Mouse (Mus musculus) liver, embryonic 14.5 days (tissue): Measurements from ENCODE around the gene Csad. TPM values are rescaled to one million over a fixed set of nuclear protein-coding genes. Genes with fewer than 3 reads are reported as not detected.

Source experiments
- ATAC-seq: fragments of 200-750 bp; cut with Nextera tagmentation; 2 replicates; pipeline ENCODE4 v1.8.0; 2017; ENCODE audit warnings: moderate number of reproducible peaks, mild to moderate bottlenecking, moderate library complexity; ENCODE audit not compliant: insufficient read depth
- DNase-seq, 3 experiments: peaks; one replicate each; pipeline ENCODE4 v3.0.0-alpha.2; 2012 to 2013; ENCODE audit warnings: low read depth in 3 of 3, low spot score in 3 of 3
- H3K27ac ChIP-seq: fragments of 300-500 bp; sonication (generic); 2 replicates; pipeline ENCODE4 v1.5.1; 2014; ENCODE audit warnings: moderate library complexity, mild to moderate bottlenecking, control low read depth, inconsistent platforms
- H3K27me3 ChIP-seq: fragments of 300-500 bp; sonication (generic); 2 replicates; pipeline ENCODE4 v1.6.1; 2014; ENCODE audit warnings: mild to moderate bottlenecking, low read length, moderate library complexity; ENCODE audit not compliant: control insufficient read depth, insufficient read depth
- H3K36me3 ChIP-seq: fragments of 300-500 bp; sonication (generic); replicated peaks from 2 replicates; pipeline ENCODE4 v1.6.1; 2014; ENCODE audit warnings: low read depth; ENCODE audit not compliant: control insufficient read depth, insufficient read depth
- H3K4me1 ChIP-seq, 2 experiments: fragments of 200-500 bp in 1 of 2; fragments of 300-500 bp in 1 of 2; sonication (generic) in 1 of 2; replicated peaks; 2 replicates each; pipeline ENCODE4 v1.6.1; 2012 to 2014; ENCODE audit warnings: antibody characterized with exemption in 1 of 2, inconsistent platforms in 1 of 2, low read length in 1 of 2; ENCODE audit not compliant: control insufficient read depth in 2 of 2, insufficient read depth in 2 of 2
- H3K4me2 ChIP-seq: fragments of 300-500 bp; sonication (generic); 2 replicates; pipeline ENCODE4 v1.6.1; 2014; ENCODE audit warnings: low read depth, mild to moderate bottlenecking, control low read depth, moderate library complexity
- H3K4me3 ChIP-seq, 2 experiments: fragments of 200-500 bp in 1 of 2; fragments of 300-500 bp in 1 of 2; sonication (generic) in 1 of 2; 2 replicates each; pipeline ENCODE4 v1.5.1; 2012 to 2014; ENCODE audit warnings: low read depth in 2 of 2, low read length in 2 of 2, mild to moderate bottlenecking in 2 of 2, control low read depth in 1 of 2, inconsistent platforms in 1 of 2, moderate library complexity in 1 of 2; ENCODE audit not compliant: insufficient read depth in 1 of 2
- H3K9ac ChIP-seq: fragments of 300-500 bp; sonication (generic); replicated peaks from 2 replicates; pipeline ENCODE4 v1.6.1; 2014; ENCODE audit warnings: mild to moderate bottlenecking, control low read depth, moderate library complexity
- H3K9me3 ChIP-seq: fragments of 300-500 bp; sonication (generic); 2 replicates; pipeline ENCODE4 v1.6.1; 2016; ENCODE audit warnings: low read length, mixed read lengths; ENCODE audit not compliant: control insufficient read depth
- CTCF ChIP-seq: IDR thresholded peaks from 2 replicates; pipeline ENCODE4 v1.5.1; 2016; ENCODE audit warnings: antibody characterized with exemption, low read depth, control low read depth
- EP300 ChIP-seq: IDR thresholded peaks from 2 replicates; pipeline ENCODE4 v1.6.1; 2016; ENCODE audit warnings: antibody characterized with exemption, low read depth
- WGBS: fragments of 180-500 bp; shearing (Covaris S2); extraction: QIAGEN DNeasy Blood & Tissue Kit; methylation state at CpG from one replicate; pipeline ENCODE4 v1.1.7; 2014; ENCODE audit not compliant: insufficient replicate concordance; 5-methylcytosine and 5-hydroxymethylcytosine counted together
- polyA plus RNA-seq, 2 experiments: library from polyadenylated mRNA; depleted of rRNA in 1 of 2; stranded (reverse) in 1 of 2; unstranded in 1 of 2; fragments of >200 nt; fragmentation: Nextera tagmentation in 1 of 2; extraction: Ambion mirVana in 1 of 2; gene quantifications; 2 replicates each; pipeline versions ENCODE4 v1.2.1 to v1.2.3; 2012 to 2014

Gene Csad
- polyA plus RNA-seq, 2 experiments = 17.9 to 24.0 TPM

- no peak for TF ChIP-seq CTCF
- peak; percentile 45 for ATAC-seq
- peaks cover 0 to 5% of the 10 kb centered on the region in 2 experiments; a peak in 1 of 4 replicates for H3K4me1 ChIP-seq
- no peak overlapping the region for H3K9ac ChIP-seq
- H3K27ac ChIP-seq = no peak overlapping the region
- H3K27me3 ChIP-seq = no peaks in the 10 kb centered on the region
- WGBS = 70% methylated on average over 11 of the region's 11 CpGs
- no peak overlapping the region for H3K4me3 ChIP-seq
- H3K36me3 ChIP-seq = no peaks in the 10 kb centered on the region
- no peaks in the 10 kb centered on the region for H3K9me3 ChIP-seq
- DNase-seq = no peak
- no peak overlapping the region for H3K4me2 ChIP-seq
Observed at GRCm38 (mm10) chr15:102186239-102186638, 18.3 kb downstream of the Csad start.

GRCm38 (mm10) chr15:102183076-102183475 is 21.4 kb downstream of the Csad start:
- Histone ChIP-seq H3K4me3 (no peak overlapping the region), H3K9ac (no peak overlapping the region), H3K4me2 (no peak overlapping the region), H3K36me3 (no peaks in the 10 kb centered on the region), H3K9me3 (no peaks in the 10 kb centered on the region), H3K4me1 (peaks cover 0 to 2% of the 10 kb centered on the region in 2 experiments; a peak in 1 of 4 replicates), H3K27me3 (no peaks in the 10 kb centered on the region), H3K27ac (no peak overlapping the region)
- DNase-seq (no peak), ATAC-seq (no peak)
- TF ChIP-seq CTCF (no peak), EP300 (no peak)
- WGBS = 69% methylated on average over 3 of the region's 3 CpGs

GRCm38 (mm10) chr15:102179924-102180323 is 24.6 kb downstream of the Csad start:
- Histone ChIP-seq H3K4me3 (no peak overlapping the region), H3K9ac (no peak overlapping the region), H3K27ac (no peak overlapping the region), H3K4me2 (no peak overlapping the region), H3K9me3 (no peaks in the 10 kb centered on the region), H3K36me3 (no peaks in the 10 kb centered on the region), H3K4me1 (peaks cover 0 to 9% of the 10 kb centered on the region in 2 experiments; a peak in 1 of 4 replicates), H3K27me3 (no peaks in the 10 kb centered on the region)
- TF ChIP-seq EP300 (no peak), CTCF (no peak)
- ATAC-seq (no peak), DNase-seq (no peak)
- 80% methylated on average over 14 of the region's 14 CpGs for WGBS

GRCm38 (mm10) chr15:102179106-102179505 is 25.4 kb downstream of the Csad start:
- WGBS = 79% methylated on average over 9 of the region's 9 CpGs
- ATAC-seq (no peak), DNase-seq (no peak)
- Histone ChIP-seq H3K4me1 (peaks cover 0 to 9% of the 10 kb centered on the region in 2 experiments; a peak in 1 of 4 replicates), H3K36me3 (no peaks in the 10 kb centered on the region), H3K4me2 (no peak overlapping the region), H3K27ac (no peak overlapping the region), H3K9ac (no peak overlapping the region), H3K27me3 (no peaks in the 10 kb centered on the region), H3K9me3 (no peaks in the 10 kb centered on the region), H3K4me3 (no peak overlapping the region)
- TF ChIP-seq EP300 = no peak
- TF ChIP-seq CTCF = no peak

- Histone ChIP-seq H3K27me3 (no peaks in the 10 kb centered on the region), H3K36me3 (no peaks in the 10 kb centered on the region), H3K9me3 (no peaks in the 10 kb centered on the region), H3K9ac (no peak overlapping the region), H3K4me2 (no peak overlapping the region), H3K27ac (no peak overlapping the region), H3K4me1 (peaks cover 0 to 8% of the 10 kb centered on the region in 2 experiments; a peak in 1 of 4 replicates), H3K4me3 (no peak overlapping the region)
- TF ChIP-seq CTCF = peak; percentile 94
- no peak for TF ChIP-seq EP300
- WGBS = 11% methylated on average over 6 of the region's 6 CpGs
- DNase-seq (peak; percentile 51 to 55 (median 52)), ATAC-seq (no peak)
Observed at GRCm38 (mm10) chr15:102178279-102178678, 26.2 kb downstream of the Csad start.
